Mouse (Mus musculus) skeletal muscle tissue, adult 2 months (tissue): ENCODE data around the gene Rpa1.
"Not testable (repeated sequence)": the region's sequence is repeated elsewhere in the genome, so short reads cannot be mapped to it uniquely, and the experiment has no call there.

Experiments
- DNase-seq: peaks from one replicate; pipeline ENCODE4 v3.0.0-alpha.2; 2012; ENCODE audit warnings: low read depth, low spot score

Gene Rpa1

DNA sequence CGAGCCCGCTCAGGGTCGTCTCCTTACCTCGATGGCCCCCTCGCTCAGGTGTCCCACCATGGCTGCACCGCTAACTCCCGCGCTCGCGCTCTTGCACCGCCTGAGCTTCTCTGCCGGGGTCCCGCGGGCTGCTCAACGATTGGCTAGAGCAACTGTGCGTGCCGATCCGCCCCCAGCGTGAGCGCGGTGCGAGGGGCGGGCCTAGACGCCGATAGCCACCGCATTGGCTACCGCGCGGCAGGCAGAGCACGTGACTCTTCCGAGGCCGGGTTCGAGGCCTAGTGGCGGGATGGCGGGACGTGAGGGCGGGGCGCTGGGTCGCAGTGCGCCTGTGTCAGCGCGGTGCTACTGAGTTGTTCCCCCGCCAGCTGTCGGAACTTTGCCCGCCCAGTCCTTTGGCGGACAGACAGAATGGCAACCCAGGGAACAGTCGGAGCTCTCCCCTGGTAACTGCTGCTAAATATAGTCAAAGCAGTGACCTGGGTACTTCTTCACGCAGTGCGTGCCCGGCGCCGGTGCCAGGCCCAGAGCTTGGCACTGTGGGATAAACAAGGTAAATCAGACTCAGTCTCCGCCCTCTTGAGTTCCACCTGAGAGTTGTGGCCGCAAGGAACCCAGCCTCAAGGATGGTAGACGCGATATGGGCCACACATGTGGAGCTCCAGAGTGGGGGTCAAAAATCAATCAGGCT, at the start of gene Rpa1, which contains the start of gene Smyd4:
Rpa1 (minus strand) TSS at position 126 of the 691 bp plus-strand sequence.
Smyd4 (plus strand) TSS at position 235 of the 691 bp plus-strand sequence.
- DNase-seq: peak; percentile 95

DNA sequence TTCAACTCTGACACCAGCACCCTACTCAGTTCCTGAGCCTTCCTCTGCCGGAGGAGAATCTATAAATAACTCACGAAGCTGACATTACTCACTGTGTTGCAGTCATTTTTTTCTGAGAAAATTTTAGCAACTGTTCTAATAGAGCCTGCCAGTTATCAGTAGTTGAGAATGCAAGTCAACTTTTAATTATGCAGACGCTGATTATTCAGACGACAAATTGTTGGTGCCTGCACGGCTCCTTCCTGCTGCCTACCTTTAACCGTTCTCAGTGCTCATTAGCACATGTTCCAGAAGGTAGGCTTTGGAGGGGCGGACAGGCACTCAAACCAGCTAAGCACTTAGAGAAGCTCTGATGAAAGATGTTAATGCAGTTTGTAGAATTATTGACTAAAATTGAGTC, 49.3 kb upstream of the Rpa1 start:
- DNase-seq: no peak

- no peak for DNase-seq
These were observed 47.5 kb upstream of the Rpa1 start for GRCm38 (mm10) chr11:75395611-75396010.

GRCm38 (mm10) chr11:75383529-75383928, 35.4 kb upstream of the Rpa1 start:
- DNase-seq: not testable (repeated sequence)

GRCm38 (mm10) chr11:75378786-75379185, 30.7 kb upstream of the Rpa1 start:
- not testable (repeated sequence) for DNase-seq

GRCm38 (mm10) chr11:75377125-75377524, 29.0 kb upstream of the Rpa1 start:
- no peak for DNase-seq

- peak; percentile 27 for DNase-seq
These were observed 7.4 kb upstream of the Rpa1 start for GRCm38 (mm10) chr11:75355475-75355874.

DNA sequence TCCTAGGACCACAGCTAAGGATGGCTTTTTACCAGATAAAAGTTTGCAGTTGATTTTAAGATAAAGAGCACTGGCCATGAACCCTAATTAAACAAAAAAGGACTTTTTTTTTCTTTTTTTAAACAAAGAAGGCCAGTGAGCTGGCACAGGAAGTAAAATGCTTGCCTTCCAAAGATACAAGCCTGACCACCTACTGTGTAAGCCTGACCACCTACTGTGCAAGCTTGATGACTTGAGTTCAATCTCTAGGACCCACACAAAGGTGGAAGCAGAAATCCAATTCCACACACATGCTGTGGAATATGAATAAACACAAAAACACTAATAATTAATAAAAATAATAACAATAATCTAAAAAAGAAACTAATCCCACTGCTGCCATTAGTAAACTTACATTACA, 3.1 kb upstream of the Rpa1 start:
- no peak for DNase-seq

DNA sequence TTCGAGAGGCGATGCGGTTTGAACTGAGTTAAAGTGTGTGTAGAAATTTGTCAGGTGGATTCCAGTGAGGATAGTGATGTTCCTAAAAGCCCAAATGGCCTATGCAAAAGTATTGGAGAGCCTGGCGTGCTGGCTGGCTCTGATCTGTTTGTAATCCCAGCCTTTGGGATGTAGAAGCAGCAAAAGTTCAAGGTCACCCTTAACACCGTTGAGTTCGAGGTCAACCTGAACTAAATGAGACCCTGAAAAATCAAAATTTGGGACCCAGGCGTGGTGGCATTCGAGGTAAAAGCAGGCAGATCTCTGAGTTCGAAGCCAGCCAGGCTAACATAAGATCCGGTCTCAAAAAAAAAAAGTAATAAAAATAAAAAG, 752 bp upstream of the Rpa1 start:
- DNase-seq: no peak

- DNase-seq: no peak
These were observed 528 bp downstream of the Rpa1 start for GRCm38 (mm10) chr11:75347596-75347995.

DNA sequence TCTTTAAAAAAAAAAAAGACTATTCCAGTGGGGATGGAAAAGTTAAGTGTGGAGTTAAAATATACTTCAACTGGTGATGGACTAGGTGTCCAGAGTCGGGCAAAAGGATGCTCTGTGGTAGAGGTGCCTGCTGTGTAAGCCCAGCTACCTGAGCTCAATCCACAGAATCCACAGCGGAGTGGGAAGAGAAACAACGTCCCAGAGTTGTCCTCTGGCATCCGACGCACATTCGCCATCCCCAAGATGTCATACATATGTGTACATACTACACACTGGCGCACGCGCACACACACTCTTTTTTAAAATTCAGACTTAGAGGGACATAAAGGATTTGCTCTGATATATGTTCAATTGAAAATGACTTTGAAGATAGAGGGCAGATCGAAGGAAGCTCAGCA, 937 bp downstream of the Rpa1 start:
- DNase-seq: no peak

DNA sequence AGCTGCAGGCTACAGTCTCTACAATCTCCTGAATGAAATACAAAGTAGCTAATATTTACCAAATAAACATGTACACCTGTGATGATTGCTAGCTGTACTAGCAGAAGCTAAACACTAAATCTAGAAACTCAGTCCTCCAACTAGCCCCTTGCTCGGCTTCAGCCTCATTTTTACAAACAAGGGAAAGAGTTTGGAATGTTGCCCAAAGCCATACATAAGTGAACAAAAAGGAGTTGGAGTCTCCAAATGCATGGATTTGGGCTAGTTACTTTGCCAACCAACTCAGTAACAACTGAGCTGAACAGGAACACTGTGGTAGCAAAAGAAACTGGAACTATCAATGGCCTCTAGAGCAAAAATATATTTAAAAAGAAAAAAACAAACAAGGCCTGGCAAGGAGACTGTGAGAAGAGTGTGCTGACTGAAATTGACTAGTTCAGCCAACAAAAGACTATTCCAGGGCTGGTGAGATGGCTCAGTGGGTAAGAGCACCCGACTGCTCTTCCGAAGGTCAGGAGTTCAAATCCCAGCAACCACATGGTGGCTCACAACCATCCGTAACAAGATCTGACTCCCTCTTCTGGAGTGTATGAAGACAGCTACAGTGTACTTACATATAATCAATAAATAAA, 1.5 kb downstream of the Rpa1 start:
- DNase-seq: no peak

DNA sequence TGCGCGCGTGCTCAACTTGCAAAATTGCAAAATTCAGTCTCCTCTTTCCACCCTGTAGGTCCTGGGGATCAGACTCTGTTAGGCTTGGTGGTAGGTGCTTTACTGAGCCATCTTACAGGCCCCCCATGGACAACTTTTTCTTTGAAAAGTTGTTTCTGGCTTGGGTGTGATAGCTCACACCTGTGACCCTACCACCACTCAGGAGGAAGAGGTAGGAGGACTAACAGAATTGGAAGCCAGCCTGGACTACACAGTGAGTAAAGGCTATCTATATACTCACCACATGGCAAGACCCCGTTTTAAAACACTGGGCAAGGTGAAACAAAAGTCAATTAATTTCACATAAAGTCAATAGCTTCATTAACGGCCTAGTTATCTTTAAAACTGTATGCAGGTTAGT, 3.4 kb downstream of the Rpa1 start:
- no peak for DNase-seq

DNA sequence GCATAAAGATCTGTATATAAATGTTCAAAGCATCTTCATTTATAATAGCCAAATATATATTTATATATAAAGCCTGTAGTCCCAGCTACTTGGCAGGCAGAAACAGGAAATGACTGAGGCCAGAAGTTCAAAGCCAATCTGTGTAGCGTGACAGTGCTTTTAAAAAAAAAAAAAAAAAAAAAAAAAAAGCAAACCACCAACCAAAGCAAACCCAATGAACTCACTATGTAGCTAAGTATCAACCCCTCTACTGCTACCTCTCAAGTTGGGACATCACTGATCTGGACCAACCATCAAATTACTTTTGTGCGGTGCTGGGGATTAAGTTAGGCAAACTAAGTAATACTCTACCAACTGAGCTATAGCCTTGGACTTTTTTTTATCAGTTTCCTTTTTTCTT, 4.0 kb downstream of the Rpa1 start:
- no peak for DNase-seq

DNA sequence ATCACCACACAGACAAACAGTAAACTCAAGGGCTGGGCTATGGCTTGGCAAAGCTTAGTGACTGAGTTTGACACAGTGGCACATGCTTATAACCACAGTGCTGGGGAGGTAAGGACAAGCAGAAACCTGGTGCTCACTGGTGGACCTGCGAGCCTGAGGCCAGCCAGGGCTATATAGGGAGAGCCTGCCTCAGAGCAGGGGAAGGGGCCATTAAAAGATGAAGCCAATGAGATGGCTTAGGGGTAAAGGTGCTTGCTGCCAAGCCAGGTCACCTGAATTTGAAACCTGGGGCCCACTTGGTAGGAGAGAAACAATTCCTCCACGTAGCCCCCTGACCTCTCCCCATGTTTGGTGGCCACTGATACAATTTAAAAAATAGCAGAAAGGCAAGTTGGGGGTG, 5.0 kb downstream of the Rpa1 start:
- no peak for DNase-seq

DNA sequence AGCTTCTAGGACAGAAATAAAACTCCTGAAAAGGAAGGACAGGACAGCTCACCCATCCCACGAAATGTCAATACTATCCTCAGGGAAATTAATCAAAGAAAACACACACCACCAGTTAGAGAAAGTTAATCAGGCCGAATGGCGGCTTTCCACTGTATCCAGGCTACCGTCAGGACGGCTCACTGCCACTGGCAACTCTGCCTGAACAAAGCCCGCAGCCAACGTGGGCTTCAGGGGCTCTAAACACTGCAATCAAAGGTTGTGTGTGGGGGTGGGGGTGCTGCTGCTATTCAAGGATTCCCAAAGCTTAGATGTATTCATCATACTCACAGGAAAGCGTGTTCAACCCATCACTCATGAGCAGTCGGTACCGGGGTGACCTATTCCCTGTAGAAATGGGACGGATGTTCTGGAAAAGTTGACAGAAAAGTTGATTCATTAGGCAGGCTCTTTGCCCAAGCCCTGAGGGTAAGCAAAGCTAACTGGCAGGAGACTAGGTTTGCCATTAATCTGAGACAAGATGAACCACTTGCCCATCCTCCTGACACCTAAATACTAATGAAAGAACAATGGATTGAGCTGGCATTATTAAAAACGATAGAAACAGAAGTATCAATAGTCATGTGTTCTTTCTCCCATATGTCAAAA, 7.3 kb downstream of the Rpa1 start:
- no peak for DNase-seq

DNA sequence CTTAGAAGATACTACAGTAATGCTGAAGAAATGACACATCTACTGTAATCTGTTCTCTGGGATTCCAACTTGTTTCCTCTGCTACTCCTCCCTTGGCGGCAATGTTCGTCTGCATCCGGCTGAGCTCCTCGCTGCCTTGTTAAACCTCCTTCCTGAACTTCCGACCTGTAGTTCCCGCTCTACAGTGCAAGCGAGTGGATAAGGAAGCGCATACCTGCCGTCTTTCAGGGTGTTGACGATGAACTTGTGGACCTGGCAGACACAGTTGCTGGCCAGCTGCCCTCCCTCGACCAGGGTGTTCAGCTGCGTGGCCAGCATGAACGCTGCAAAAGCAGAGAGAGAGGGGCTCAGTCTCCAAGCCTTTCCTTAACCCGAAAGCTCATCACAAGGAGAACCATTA, 8.0 kb downstream of the Rpa1 start:
- no peak for DNase-seq

GRCm38 (mm10) chr11:75337246-75337645, 10.9 kb downstream of the Rpa1 start:
- DNase-seq: no peak

DNA sequence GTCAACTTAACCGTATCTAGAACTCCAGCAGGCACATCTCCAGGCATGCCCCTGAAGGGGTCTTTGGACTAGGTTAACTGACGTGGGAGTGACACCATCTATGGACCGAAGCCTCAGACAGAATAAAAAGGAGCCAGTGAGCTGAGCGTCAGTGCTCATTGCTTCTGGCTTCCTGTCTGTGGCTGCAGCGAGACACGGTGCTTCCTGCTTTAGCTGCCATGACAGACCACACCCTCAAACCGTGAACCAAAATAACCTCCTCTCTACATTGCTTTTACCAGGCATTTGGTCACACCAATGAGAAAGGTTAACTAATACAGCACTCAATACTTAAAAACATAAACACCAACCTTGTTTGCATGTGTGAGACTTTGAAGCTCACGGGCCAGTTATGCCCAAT, 11.4 kb downstream of the Rpa1 start:
- DNase-seq: no peak

DNA sequence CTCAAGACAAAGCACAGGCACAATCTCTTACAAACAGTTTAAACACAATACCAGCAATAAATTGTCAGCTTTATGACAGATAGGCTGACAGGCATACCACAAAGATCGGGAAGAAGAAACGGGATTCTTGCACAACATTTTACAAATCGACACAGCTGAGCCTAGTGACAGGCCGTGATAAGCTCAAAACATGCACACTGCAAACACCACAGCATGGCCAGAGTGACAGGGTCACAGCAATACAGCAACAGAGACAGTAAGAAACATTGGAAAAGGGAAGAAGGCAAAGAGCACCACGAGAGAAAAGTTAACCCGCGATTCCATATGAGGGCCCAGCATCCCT, 22.2 kb downstream of the Rpa1 start:
- DNase-seq: no peak

DNA sequence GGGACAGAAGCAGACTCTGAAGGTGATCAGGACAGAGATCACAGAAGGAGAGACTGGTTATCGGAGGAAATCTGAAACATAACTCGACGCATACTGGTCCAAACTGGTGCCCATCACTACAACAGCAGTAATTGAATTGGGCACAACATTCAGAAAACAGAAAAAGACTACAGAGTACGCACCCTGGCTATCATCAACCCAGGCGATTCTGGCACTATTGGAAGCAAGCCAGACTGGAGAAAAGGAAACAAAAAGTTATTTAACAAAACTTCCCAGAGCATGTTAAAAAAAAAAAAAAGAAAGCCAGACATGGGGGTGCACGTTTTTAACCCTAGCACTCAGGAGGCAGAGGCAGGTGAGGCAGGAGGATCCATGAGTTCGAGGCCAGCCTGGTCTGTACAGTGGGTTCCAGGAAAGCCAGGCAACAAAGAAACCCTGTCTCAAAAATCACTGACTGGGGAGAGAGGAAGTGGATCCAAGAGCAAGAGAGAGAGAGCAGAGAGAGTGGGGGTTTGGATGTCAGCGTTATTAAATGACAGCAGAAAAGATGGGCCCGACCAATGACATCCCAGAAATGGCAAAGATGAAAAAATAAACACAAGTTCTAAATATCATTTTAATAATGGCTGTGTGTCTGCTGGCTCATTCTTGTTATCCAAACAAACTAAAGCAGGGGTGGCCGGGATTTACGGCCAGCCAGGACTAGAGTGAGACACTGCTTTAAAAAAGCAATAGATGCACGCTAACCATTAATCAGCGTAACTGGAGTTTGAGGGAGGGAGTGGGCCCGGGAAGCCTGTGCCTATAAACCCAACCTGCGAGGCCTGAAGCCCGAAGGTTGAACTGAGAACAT, 22.8 kb downstream of the Rpa1 start:
- no peak for DNase-seq

DNA sequence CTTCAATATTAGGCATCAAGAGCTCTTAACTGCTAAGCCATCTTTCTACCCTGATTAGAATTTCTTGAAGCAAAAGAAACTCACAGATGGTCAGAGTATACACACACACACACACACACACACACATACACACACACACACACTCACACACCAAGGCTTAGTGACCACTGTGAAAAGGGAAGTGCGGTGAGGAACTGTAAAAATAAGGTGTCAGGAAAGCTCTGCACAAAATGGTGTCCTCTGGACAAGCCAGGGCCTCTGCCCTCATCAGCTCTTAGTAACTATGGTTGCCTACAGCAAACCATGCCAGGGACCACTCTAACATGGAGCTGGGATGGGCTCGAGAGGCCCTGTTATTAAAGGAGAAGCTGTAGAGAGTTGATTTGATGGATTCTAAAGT, 23.7 kb downstream of the Rpa1 start:
- no peak for DNase-seq
